Mouse (Mus musculus) urinary bladder, postnatal 36 days (tissue): ENCODE measurements around the gene Slx4ip.

Experiments used
- DNase-seq, 2 experiments: peaks; one replicate each; pipeline ENCODE4 v3.0.0; 2022; ENCODE audit warnings: low spot score in 2 of 2, mixed read lengths in 1 of 2

Gene Slx4ip

DNA sequence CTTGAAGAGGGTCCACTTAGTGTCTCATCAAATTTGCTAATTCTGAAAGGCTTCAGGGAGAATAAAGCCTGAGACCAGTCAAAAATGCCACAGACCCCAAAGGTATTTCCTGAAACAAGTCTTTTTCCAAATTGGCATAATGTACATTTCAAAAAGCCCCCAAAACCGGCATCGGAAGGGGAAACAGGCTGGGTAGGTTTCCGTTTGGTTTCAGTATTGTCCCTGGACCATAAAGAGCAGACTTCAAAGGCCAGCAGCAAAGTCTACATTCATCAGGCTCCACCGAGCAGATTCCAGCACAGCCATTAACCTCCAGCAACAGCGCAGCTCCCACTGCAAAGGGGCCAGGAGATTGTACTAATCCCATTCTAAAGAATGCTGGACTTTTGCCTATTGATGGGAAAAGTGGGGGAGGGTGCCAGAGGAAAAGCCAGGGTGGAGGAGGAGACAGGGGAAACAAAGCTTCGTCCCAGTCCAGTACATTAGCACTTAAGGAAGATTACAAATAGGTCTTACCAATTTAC, 208.3 kb downstream of the Slx4ip start:
- no peak for DNase-seq

DNA sequence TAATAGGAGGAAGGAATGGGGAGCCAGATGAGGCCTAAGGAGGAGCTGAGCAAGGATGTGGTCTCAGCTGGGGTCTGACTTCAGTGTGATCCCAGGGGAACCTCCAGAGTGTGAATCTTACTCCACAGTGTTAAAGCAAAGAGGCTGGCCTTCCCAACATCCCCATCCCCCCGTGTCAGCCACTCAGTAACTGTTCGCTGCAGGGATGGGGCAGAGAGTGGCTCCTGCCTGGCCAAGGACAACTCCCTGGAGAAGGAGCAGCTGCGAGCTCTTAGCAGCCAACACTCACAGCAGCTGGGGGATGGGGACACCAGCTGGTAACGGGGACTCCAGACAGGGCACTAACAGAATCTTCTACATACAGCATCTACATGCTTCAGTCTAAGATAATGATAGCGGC, 210.1 kb downstream of the Slx4ip start:
- DNase-seq = no peak

DNA sequence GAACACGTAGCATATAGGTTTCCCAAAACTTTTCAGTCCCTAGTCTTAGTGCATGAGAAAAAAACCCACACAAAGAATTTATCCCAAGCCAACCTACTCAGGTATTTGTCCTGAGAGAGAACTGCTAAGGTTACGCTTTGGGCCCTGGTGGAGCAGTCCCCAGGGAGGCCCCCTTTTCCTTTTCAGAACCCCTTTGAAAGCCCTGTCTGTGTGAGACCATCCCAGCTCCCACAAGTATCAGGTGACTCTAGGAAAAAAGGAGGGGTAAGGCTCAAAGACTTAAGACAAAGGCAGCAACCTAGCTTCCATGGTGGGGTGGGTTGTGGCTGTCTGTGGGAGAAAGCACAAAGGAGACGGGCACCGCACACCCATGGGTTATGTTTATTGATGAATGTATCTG, 216.2 kb downstream of the Slx4ip start:
- DNase-seq = no peak

DNA sequence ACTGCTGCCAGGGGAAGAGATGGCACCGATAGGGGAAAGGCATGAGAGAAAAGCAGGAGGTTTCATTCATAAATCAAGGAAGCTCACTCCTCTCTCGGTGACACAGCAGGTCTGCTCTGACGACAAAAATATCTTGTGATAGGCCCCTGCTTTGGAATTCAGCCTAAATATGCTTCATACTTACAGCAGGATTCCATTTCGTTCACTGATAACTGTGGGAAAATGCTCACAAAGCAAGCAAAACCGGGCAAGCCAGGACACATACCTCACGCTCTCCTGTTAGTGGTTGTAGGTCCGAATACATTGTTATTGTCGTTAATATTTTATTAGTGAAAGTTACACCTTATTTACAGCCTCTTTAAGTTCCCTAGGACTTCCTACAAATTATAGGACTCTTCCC, 216.9 kb downstream of the Slx4ip start:
- no peak for DNase-seq

DNA sequence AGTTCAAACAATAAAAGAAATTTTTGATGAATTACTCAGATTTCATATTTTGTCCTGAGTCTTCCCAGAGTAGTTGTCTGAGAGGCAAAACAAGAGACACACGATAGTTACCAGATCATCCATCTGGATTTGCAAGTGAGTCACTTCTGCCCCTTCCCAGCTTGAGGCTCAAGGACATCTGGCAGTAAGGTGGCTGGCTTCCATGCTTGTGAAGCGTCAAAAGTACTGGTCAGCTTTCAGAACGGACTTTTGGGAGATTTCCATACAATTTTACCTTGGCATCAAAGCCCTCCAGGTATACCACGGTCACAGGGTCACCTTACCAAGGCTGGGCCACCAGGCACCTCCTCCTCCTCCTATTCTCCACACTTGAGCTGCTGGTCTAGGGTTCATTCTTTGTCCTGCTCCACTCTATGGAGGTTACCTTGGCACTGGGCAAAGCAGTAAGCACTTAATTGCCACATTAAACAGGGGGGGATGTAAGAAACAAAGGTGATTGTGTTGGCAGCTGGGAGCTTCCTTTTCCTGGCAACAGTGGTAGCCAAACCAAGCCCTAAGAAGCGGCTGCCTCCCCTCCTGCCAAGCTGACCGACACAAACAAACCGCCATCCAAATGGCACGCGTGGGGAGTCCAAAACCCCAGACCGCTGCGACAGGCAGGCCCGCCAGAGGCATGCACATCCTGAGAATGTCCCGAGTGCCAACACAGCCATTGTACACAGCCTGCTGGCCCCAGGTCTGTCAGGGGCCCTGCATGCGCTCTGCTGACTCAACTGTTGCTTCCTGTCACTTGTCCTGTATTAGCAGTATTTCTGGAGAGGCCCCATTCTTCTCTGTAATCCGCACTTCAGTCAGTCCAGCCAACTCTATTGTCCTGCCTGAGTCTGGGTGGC, 218.5 kb downstream of the Slx4ip start:
- no peak for DNase-seq

DNA sequence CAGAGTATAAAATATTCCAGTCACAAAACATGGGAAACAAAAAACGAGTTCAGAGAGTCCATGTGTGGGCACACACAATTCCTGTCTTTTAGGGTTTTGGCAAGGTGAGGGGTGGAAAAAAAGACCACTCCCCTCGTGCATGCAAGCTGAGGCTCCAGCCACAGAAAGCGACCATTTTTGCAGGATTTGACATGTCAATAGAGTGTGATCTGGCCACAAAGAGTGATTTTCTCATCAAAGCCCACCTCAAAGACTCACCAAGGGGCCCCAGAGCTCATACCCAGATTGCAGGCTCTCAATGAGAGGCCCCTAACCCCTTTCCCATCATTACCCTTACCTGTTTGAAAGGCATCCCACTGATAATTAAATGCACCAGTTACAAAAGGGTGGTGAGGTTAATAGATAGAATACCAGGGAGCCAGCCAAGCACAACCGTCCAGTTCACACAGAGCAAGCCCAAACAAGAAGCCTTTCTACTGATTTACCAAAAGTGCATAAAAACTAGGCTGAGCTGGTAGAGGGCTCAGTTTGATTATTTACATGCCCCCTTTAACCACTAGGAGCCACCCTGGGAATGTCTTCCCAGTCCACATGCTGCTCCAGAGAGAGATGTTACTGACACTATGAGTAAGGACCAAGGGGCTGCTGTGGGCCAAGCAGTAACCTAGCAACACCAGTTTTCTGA, 219.3 kb downstream of the Slx4ip start:
- no peak for DNase-seq

DNA sequence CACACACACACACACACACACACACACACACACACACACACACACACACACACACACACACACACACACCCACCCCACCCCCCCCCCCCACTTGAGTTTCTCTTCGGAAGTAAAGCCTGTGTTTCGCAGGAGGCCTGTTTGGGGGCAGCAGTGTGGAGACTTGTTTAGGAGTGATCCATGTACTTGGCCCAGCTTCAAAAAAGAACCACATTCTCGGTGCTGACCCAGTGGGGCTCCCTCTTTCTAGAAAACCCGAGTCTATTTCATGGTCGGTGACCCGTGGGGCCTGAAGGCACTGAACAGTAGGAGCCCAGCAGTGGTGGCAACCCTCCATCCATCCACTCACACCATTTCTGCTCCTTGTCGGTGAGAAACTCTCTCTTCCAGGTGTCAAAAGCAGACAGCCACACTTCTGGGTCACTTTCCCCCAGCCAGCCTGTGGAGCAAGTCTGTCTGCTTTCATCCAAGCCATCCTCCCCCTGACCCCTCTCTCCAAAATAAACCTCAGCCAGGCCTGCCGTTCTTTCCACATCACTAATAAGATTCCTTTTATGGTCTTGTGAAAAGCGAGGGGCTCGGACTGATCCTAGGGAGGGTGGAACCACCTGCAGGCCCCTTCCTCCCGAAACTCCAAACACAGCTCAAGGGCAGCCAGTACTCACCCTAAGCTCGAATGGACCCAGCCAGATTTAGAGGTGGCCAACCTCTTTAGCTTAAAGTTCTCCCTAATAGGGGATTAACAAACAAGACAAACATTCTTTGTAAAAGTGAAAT, 222.5 kb downstream of the Slx4ip start:
- no peak for DNase-seq

DNA sequence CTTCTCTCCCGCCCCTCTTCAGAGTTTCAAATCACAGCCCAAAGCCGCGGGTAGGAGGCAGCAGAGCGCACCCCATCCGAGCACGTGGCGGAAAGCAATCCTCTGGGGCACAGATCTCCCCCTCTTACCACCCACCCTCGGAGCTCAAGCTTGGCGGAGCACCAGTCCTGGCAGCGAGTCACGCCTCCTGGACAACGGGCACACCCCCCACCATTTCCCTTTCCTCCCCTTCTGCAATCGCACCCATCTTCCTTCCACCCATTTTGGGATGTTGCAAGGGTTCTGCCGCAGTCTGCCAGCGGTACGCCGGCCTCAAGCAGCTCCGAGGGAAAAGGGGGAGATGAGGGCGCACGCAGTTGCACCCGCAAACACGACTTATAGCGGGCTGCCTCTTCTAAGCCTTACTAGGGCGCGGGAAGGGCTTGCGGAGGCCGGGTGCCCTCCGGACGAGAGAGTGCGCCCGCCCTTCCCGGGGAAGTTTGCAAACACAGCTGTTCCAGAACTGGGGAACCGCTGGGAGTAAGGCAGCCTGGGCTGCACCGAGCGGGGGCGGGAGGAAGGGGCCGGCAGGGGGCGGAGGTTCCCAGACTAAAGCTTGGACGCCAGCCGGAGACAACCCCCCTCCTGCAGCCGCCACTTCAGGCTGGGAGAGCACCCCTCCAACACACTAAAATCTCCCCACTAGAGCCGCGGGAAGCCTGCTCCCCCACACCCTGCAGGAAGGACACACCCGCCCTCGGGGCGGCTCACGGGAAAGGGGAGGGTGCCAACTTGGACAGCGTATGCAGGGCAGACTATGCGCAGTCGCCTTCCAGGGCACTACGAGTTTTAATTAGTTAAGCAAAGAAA, 223.5 kb downstream of the Slx4ip start:
- peak; percentile 72 to 90 for DNase-seq

DNA sequence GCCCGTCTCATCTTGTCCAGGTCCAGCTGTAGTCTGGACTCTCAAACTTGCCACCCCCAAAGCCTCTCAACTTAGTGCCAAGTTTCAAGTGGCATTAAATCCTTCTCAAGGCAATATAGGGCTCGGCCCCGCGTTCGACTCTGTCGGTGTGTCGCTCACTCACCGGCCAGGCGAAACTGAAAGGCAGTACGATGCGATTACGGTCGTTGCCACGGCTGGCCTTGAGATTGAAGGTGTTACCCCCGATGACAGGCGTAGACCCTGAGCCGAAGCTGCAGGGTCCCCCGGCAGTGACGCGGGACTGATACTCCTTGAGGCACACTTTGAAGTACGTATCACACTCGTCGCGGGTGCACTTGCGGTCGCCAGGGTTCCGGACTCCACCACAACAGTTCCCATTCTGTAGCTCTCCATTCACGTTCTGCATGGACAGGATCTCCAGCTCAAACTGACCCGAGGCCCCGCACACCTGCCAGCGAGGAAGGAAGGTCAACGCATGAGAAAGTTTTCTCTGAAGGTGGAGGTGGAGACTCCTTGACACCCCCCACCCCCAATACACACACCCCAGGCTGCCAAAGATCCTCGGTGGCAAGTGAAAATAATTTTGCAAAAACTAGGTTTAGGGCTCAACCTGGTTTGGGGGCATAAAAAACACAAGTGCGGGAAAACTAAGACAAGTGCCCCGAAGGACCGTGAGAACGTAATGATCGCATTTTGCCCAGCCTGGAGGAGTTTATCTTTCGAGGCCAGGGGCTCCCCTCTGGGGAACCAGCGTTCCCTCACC, 224.4 kb downstream of the Slx4ip start:
- DNase-seq = peak in 1 of 2 experiments; percentile 32

DNA sequence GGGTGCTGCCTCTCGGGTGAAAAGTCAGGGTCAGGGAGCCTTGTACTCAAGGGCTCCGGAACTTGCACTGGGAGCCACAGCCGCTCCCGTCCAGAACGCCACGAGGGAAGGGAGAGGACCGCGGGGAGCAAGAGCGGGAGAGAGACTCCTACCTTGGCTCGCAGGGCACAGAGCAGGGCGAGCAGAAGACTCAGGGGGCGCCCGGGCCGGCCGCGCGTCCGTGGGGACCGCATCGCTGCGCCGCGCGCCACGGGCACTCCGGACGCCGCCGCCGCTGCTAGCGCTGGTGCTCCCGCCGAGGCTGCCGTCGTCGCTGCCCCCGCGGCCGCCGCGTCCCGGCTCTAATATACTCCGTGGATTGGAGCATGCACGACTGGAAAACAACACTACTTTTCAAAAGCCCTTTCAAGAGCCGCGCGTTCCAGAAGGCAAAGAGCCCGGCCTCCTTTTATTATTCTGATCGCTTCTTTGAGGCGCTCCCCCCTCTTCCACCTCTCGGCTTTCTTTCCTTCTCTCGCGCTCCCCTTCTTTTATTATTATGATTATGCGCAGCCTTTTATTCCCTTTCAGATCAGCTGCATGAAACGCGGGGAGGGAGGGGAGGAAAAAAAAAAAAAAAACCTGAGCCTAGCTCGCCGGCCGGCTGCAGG, 225.1 kb downstream of the Slx4ip start, which contains the start of gene Jag1:
Jag1 (minus strand) TSS at position 620 of the 650 bp plus-strand sequence.
- DNase-seq = peak in 1 of 2 experiments; percentile 42

DNA sequence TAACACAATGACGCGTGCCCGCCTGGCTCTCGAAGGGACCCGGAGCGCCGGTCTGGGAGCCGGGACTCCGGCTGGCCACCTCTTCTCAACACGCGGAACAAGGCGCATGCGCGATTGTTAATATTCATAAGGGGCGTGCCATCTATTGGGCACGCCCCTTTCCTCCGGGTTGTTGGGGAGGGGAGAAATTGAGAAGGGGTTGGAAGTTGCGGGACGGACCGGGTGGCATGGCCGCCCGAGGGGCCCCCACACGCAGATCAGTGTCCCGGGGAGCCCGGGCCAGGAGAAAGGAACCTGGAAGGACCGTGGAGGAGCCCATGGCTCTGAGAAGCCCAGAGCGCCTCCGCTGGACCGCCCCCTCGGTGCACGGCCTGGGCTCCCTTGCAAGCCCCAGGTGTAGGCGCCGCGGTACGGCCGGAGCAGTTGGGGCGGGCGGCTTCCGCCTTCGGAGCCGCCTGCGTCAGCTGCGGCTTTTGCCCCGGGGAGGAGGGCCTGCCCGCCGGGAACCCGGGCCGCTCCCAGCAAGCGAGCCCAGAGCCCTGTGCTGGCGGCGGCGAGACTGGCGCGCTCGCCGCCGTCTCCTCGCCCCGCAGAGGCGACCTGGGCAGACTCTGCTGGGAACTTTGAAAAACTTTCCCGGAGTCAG, 225.8 kb downstream of the Slx4ip start:
- peak; percentile 91 to 93 for DNase-seq

DNA sequence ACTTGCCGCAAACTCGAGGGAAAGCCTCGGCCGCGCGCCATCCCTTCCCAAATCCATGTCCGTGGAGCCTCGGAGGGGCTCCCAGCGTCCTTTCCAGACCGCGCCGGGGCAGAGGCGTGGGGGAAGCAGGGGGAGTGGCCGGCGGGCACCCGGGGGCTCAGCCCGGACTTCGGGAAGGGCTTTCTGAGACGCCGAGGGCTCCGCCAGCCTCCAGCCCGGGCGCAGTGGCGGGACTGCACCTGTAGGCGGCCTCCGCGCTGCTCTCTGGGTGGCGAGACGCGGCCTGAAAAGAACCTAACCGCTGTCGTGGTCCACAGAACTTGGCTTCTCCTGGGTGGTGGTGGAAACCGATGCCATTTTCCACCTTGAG, 226.3 kb downstream of the Slx4ip start:
- DNase-seq = peak; percentile 84 to 87
